Mouse (Mus musculus): ENCODE data around the gene Mri1.
A peak's percentile ranks its signal among the peaks of the same experiment; 100 is the strongest.

The Mri1 gene

GRCm38 (mm10) chr8:84202466-84202865 is 54.7 kb downstream of the Mri1 start:
- DNase-seq = no peak

- no peak for DNase-seq
These were observed 55.4 kb downstream of the Mri1 start for GRCm38 (mm10) chr8:84201545-84202245.

DNA sequence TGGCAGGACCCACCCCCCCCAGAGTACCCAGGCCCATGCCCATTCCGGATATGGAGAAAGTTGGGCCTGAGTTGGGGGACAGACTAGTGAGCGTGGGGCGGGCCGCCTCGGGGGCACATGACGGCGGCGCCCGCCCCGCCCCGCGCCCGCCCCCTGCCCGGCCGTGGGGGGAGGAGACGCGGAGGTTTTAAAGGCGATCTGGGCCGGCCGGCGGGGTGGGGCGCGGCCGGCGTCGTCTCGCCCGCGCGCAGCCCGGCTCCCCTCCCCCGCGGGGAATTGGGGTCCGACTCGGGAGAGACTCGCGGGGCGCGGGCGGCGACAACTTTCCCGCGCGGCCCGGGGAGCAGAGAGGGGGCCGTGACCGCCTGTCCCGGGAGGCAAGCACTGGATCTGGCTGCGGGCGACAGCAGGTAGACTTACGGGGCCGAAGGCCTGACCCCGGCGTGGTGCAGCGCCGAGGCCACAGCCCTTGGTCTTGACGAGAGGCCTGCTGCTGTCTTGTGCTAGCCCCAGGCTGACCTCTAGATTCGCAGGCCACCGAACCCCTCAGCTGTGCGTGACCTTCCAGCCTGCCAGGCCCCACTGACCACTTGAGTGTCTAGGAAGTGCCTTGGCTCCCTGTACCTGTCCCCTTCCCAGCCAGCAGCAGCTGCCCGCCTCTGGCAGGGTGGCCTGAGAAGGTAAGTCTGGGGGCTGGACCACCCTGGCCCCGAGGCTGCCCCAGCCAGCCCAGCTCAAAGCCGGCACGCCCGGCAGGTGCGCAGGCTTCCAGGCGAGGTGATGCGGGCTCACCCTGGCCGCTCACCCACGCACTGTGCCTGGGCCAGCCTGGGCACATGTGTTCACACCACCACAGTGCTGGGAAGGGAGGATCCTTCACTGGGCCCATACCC is 56.2 kb downstream of the Mri1 start:
- DNase-seq = peak; percentile 67

GRCm38 (mm10) chr8:84200126-84200555 is 57.0 kb downstream of the Mri1 start:
- peak; percentile 40 for DNase-seq

Data from thymus, postnatal 14 days (tissue).